Mouse (Mus musculus) testis, adult 2 months (tissue): ENCODE measurements around the gene Adcyap1r1.

Experiments used
- CTCF ChIP-seq: fragments of 200-500 bp; IDR thresholded peaks from 2 replicates; pipeline ENCODE4 v1.5.1; 2012; ENCODE audit warnings: low read depth, mild to moderate bottlenecking, inconsistent platforms, low read length, moderate library complexity; ENCODE audit not compliant: control insufficient read depth, insufficient read depth, insufficient replicate concordance
- POLR2A ChIP-seq: fragments of 200-500 bp; IDR thresholded peaks from 2 replicates; pipeline ENCODE4 v1.6.1; 2012; ENCODE audit warnings: low read depth, mild to moderate bottlenecking, inconsistent platforms, low read length, moderate library complexity; ENCODE audit not compliant: control insufficient read depth

- TF ChIP-seq CTCF: no peak
- TF ChIP-seq POLR2A: no peak
Measured at GRCm38 (mm10) chr6:55455641-55456040, 3.9 kb downstream of the Adcyap1r1 start.
